Mouse (Mus musculus) heart, postnatal 0 days (tissue): ENCODE measurements around the gene Nt5c3.

Experiments used
- CTCF ChIP-seq: IDR thresholded peaks from 2 replicates; pipeline ENCODE4 v1.5.1; 2016; ENCODE audit warnings: antibody characterized with exemption, control low read depth, low read depth
- EP300 ChIP-seq: IDR thresholded peaks from 2 replicates; pipeline ENCODE4 v1.6.1; 2016; ENCODE audit warnings: antibody characterized with exemption, low read depth

DNA sequence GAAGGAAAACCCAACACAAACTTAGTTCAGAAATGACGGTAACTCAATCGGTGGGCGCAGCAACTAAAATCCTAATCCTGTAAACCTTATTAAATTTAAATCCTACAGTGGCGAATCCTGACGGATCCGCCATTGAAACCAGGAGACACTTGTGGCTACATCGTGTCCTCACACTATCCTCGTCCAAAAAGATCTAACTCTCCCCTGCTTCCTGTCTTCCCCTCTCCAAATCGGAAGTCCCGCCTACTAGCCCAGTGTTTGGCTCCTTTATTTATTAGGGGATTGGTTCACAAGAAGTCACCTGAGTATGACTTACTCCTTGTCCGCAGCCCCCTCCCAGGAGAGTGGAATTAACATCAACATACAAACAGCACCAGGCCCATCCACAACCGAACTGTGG lies 86.6 kb downstream of the Nt5c3 start:
- no peak for TF ChIP-seq EP300
- no peak for TF ChIP-seq CTCF
